Mouse (Mus musculus): ENCODE results near the gene Zfp607b.

GRCm38 (mm10) chr7:27731946-27732345 is 42.8 kb downstream of the Zfp607b start:
- TF ChIP-seq CTCF (IDR thresholded peaks at IDR 0.05; ENCODE audit: control insufficient read depth, insufficient read depth, low read length) (no peak), POLR2A (IDR thresholded peaks at IDR 0.05; ENCODE audit: borderline replicate concordance, control insufficient read depth, low read depth, low read length) (no peak)

Data from bone marrow, adult 2 months (tissue).